Mouse (Mus musculus) myocyte (in vitro differentiated cells): ENCODE results near the gene Serac1. TPM values are rescaled to one million over a fixed set of nuclear protein-coding genes. Genes with fewer than 3 reads are reported as not detected.

Experiments
- H3K27me3 ChIP-seq: one replicate; pipeline ENCODE4 v1.6.1; 2011; ENCODE audit not compliant: control insufficient read depth, insufficient read depth, insufficient read length
- H3K36me3 ChIP-seq: one replicate; pipeline ENCODE4 v1.6.1; 2011; ENCODE audit not compliant: control insufficient read depth, insufficient read depth
- H3K4me2 ChIP-seq: one replicate; pipeline ENCODE4 v1.6.1; 2011; ENCODE audit warnings: low read depth, control low read depth
- H3K4me3 ChIP-seq: one replicate; pipeline ENCODE4 v1.5.1; 2011; ENCODE audit warnings: mild to moderate bottlenecking, control low read depth, moderate library complexity
- H3K79me2 ChIP-seq: one replicate; pipeline ENCODE4 v1.6.1; 2011; ENCODE audit not compliant: control insufficient read depth, insufficient read depth
- H3ac ChIP-seq: one replicate; pipeline ENCODE4 v1.6.1; 2011; ENCODE audit not compliant: control insufficient read depth, insufficient read length
- CEBPB ChIP-seq: IDR thresholded peaks from 2 replicates; pipeline ENCODE4 v1.6.1; 2011; ENCODE audit warnings: mild to moderate bottlenecking, moderate library complexity; ENCODE audit not compliant: poor library complexity, insufficient read depth, severe bottlenecking
- E2F4 ChIP-seq: IDR thresholded peaks from one replicate; pipeline ENCODE4 v1.6.1; 2011; ENCODE audit warnings: mild to moderate bottlenecking, control low read depth, moderate library complexity; ENCODE audit not compliant: insufficient read depth
- MAX ChIP-seq: IDR thresholded peaks from one replicate; pipeline ENCODE4 v1.6.1; 2011; ENCODE audit warnings: low read depth, mild to moderate bottlenecking, control low read depth
- MYOD1 ChIP-seq, 3 experiments: IDR thresholded peaks; one replicate each; pipeline ENCODE4 v1.6.1; 2011; ENCODE audit warnings: control low read depth in 2 of 3, low read depth in 2 of 3, mild to moderate bottlenecking in 2 of 3, moderate library complexity in 1 of 3; ENCODE audit not compliant: insufficient read length in 2 of 3, control insufficient read depth in 1 of 3
- MYOG ChIP-seq, 3 experiments: IDR thresholded peaks; one replicate each; pipeline ENCODE4 v1.6.1; 2011; ENCODE audit warnings: control low read depth in 2 of 3, low read depth in 2 of 3, mild to moderate bottlenecking in 2 of 3; ENCODE audit not compliant: insufficient read length in 2 of 3, control insufficient read depth in 1 of 3, insufficient read depth in 1 of 3
- POLR2A ChIP-seq: IDR thresholded peaks from one replicate; pipeline ENCODE4 v1.6.1; 2011; ENCODE audit warnings: low read depth, mild to moderate bottlenecking, control low read depth, moderate library complexity; ENCODE audit not compliant: insufficient read length
- POLR2AphosphoS2 ChIP-seq: IDR thresholded peaks from one replicate; pipeline ENCODE4 v1.6.1; 2011; ENCODE audit warnings: low read depth, control low read depth; ENCODE audit not compliant: insufficient read length
- REST ChIP-seq: IDR thresholded peaks from one replicate; pipeline ENCODE4 v1.6.1; 2011; ENCODE audit warnings: mild to moderate bottlenecking, control low read depth, moderate library complexity; ENCODE audit not compliant: insufficient read depth, insufficient read length
- SRF ChIP-seq: IDR thresholded peaks from one replicate; pipeline ENCODE4 v1.6.1; 2011; ENCODE audit warnings: low read depth; ENCODE audit not compliant: control insufficient read depth, insufficient read length
- TCF12 ChIP-seq: IDR thresholded peaks from one replicate; pipeline ENCODE4 v1.6.1; 2011; ENCODE audit warnings: mild to moderate bottlenecking, control low read depth; ENCODE audit not compliant: poor library complexity, insufficient read depth, severe bottlenecking
- TCF3 ChIP-seq: IDR thresholded peaks from one replicate; pipeline ENCODE4 v1.6.1; 2011; ENCODE audit warnings: low read depth, control low read depth; ENCODE audit not compliant: insufficient read length
- USF1 ChIP-seq: IDR thresholded peaks from one replicate; pipeline ENCODE4 v1.6.1; 2011; ENCODE audit warnings: low read depth, mild to moderate bottlenecking, control low read depth, moderate library complexity
- polyA plus RNA-seq: library from polyadenylated mRNA; unstranded; fragments of >200 nt; fragmentation: generic; extraction: Trizol; gene quantifications from one replicate; pipeline ENCODE4 v1.2.1, GENCODE M21; 2012; ENCODE audit warnings: missing spikeins

The Serac1 gene
- 3.5 TPM for polyA plus RNA-seq

GRCm38 (mm10) chr17:6079287-6080122 is at the start of gene Serac1, which contains the start of gene Gtf2h5:
Gene Serac1 (minus strand): TSS chr17:6079741.
Gene Gtf2h5 (plus strand): TSS chr17:6079786.
- peak within 1 kb of the TSS; percentile 61 for H3ac ChIP-seq
- peaks cover 19% of the 10 kb centered on the region for H3K36me3 ChIP-seq
- TF ChIP-seq MYOD1 (IDR thresholded peaks at IDR 0.05; ENCODE audit: control insufficient read depth in 1 of 3, insufficient read length in 2 of 3, low read depth in 2 of 3) (no peak), E2F4 (no peak), USF1 (peak; percentile 89), TCF3 (no peak), POLR2AphosphoS2 (peak; percentile 77), SRF (peak; percentile 56), TCF12 (no peak), MAX (no peak), POLR2A (peak; percentile 89)
- H3K79me2 ChIP-seq, result peaks cover 28% of the 10 kb centered on the region
- peak within 1 kb of the TSS; percentile 95 for H3K4me3 ChIP-seq
- H3K27me3 ChIP-seq, result no peaks in the 10 kb centered on the region
- H3K4me2 ChIP-seq, result peak within 1 kb of the TSS; percentile 86

- Histone ChIP-seq H3K36me3 (peaks cover 18% of the 10 kb centered on the region), H3ac (no peak overlapping the region), H3K4me2 (peak overlapping the region; percentile 19), H3K4me3 (no peak overlapping the region), H3K27me3 (no peaks in the 10 kb centered on the region), H3K79me2 (peaks cover 82% of the 10 kb centered on the region)
- no peak for TF ChIP-seq USF1
Measured at GRCm38 (mm10) chr17:6128039-6128438, 48.5 kb upstream of the Serac1 start.

GRCm38 (mm10) chr17:6125441-6125840 is 45.9 kb upstream of the Serac1 start:
- Histone ChIP-seq H3K4me3 (no peak overlapping the region), H3K4me2 (no peak overlapping the region), H3K36me3 (peaks cover 17% of the 10 kb centered on the region), H3K79me2 (peaks cover 87% of the 10 kb centered on the region), H3K27me3 (no peaks in the 10 kb centered on the region), H3ac (no peak overlapping the region)
- TF ChIP-seq TCF12, result no peak
- no peak for TF ChIP-seq MYOD1 (IDR thresholded peaks at IDR 0.05; ENCODE audit: control insufficient read depth in 1 of 3, insufficient read length in 2 of 3, low read depth in 2 of 3)

GRCm38 (mm10) chr17:6123776-6124175 is 44.2 kb upstream of the Serac1 start:
- Histone ChIP-seq H3K79me2 (peaks cover 87% of the 10 kb centered on the region), H3K36me3 (peaks cover 17% of the 10 kb centered on the region)

GRCm38 (mm10) chr17:6118861-6119260 is 39.3 kb upstream of the Serac1 start:
- H3K79me2 ChIP-seq, result peaks cover 90% of the 10 kb centered on the region
- H3ac ChIP-seq, result no peak overlapping the region
- H3K4me3 ChIP-seq, result no peak overlapping the region
- H3K27me3 ChIP-seq, result no peaks in the 10 kb centered on the region
- TF ChIP-seq MAX, result no peak
- no peak for TF ChIP-seq POLR2A
- TF ChIP-seq TCF12, result no peak
- no peak for TF ChIP-seq MYOG (IDR thresholded peaks at IDR 0.05; ENCODE audit: control insufficient read depth in 1 of 3, insufficient read depth in 1 of 3, insufficient read length in 2 of 3, low read depth in 2 of 3)
- TF ChIP-seq MYOD1 (IDR thresholded peaks at IDR 0.05; ENCODE audit: control insufficient read depth in 1 of 3, insufficient read length in 2 of 3, low read depth in 2 of 3), result no peak
- TF ChIP-seq REST, result no peak
- no peak for TF ChIP-seq CEBPB
- TF ChIP-seq SRF, result no peak
- no peak for TF ChIP-seq TCF3
- no peak for TF ChIP-seq POLR2AphosphoS2
- no peak for TF ChIP-seq USF1
- no peak for TF ChIP-seq E2F4
- H3K4me2 ChIP-seq, result no peak overlapping the region
- peaks cover 7% of the 10 kb centered on the region for H3K36me3 ChIP-seq

More at GRCm38 (mm10) chr17:6123776-6124175, 44.2 kb upstream of the Serac1 start:
- Histone ChIP-seq H3K27me3 (no peaks in the 10 kb centered on the region), H3K4me2 (no peak overlapping the region), H3ac (no peak overlapping the region), H3K4me3 (no peak overlapping the region)
- TF ChIP-seq TCF3 (no peak), MYOG (IDR thresholded peaks at IDR 0.05; ENCODE audit: control insufficient read depth in 1 of 3, insufficient read depth in 1 of 3, insufficient read length in 2 of 3, low read depth in 2 of 3) (no peak), POLR2A (peak; percentile 13)
